Mouse (Mus musculus) heart, postnatal 0 days (tissue): ENCODE results near the gene Nptn. TPM values are rescaled to one million over a fixed set of nuclear protein-coding genes. Genes with fewer than 3 reads are reported as not detected.

Experiments
- ATAC-seq: fragments of 200-750 bp; cut with Nextera tagmentation; 2 replicates; pipeline ENCODE4 v1.8.0; 2017; ENCODE audit warnings: low read depth, moderate number of reproducible peaks, moderate library complexity; ENCODE audit not compliant: insufficient read depth
- DNase-seq: peaks from one replicate; pipeline ENCODE4 v3.0.0-alpha.2; 2016; ENCODE audit warnings: low spot score
- H3K27ac ChIP-seq: fragments of 300-500 bp; sonication (generic); 2 replicates; pipeline ENCODE4 v1.5.1; 2014; ENCODE audit warnings: low read depth, mild to moderate bottlenecking
- H3K27me3 ChIP-seq: fragments of 300-500 bp; sonication (generic); 2 replicates; pipeline ENCODE4 v1.6.1; 2014; ENCODE audit warnings: low read length, mixed read lengths; ENCODE audit not compliant: control insufficient read depth, insufficient read depth
- H3K36me3 ChIP-seq: fragments of 300-500 bp; sonication (generic); replicated peaks from 2 replicates; pipeline ENCODE4 v1.6.1; 2014; ENCODE audit warnings: low read length, mixed read lengths; ENCODE audit not compliant: control insufficient read depth, insufficient read depth
- H3K4me1 ChIP-seq: fragments of 300-500 bp; sonication (generic); 2 replicates; pipeline ENCODE4 v1.6.1; 2014; ENCODE audit warnings: antibody characterized with exemption; ENCODE audit not compliant: control insufficient read depth, insufficient read depth
- H3K4me2 ChIP-seq: fragments of 300-500 bp; sonication (generic); 2 replicates; pipeline ENCODE4 v1.6.1; 2014; ENCODE audit warnings: low read depth, mild to moderate bottlenecking, low read length, moderate library complexity
- H3K4me3 ChIP-seq: fragments of 300-500 bp; sonication (generic); 2 replicates; pipeline ENCODE4 v1.5.1; 2014; ENCODE audit warnings: low read depth, low read length
- H3K9ac ChIP-seq: fragments of 300-500 bp; sonication (generic); replicated peaks from 2 replicates; pipeline ENCODE4 v1.6.1; 2014; ENCODE audit warnings: low read depth, low read length, mixed read lengths
- H3K9me3 ChIP-seq: fragments of 300-500 bp; sonication (generic); replicated peaks from 2 replicates; pipeline ENCODE4 v1.6.1; 2016; ENCODE audit warnings: low read length; ENCODE audit not compliant: control insufficient read depth
- CTCF ChIP-seq: IDR thresholded peaks from 2 replicates; pipeline ENCODE4 v1.5.1; 2016; ENCODE audit warnings: antibody characterized with exemption, control low read depth, low read depth
- EP300 ChIP-seq: IDR thresholded peaks from 2 replicates; pipeline ENCODE4 v1.6.1; 2016; ENCODE audit warnings: antibody characterized with exemption, low read depth
- WGBS: fragments of 180-500 bp; shearing (Covaris S2); extraction: QIAGEN DNeasy Blood & Tissue Kit; methylation state at CpG from one replicate; pipeline ENCODE4 v1.1.7; 2014; 5-methylcytosine and 5-hydroxymethylcytosine counted together
- polyA plus RNA-seq: library from polyadenylated mRNA; unstranded; fragments of >200 nt; fragmentation: Nextera tagmentation; extraction: Ambion mirVana; gene quantifications from 2 replicates; pipeline ENCODE4 v1.2.1, GENCODE M21; 2015
- total RNA-seq: library from RNA; depleted of rRNA; stranded (reverse); fragments of >200 nt; gene quantifications from 2 replicates; pipeline ENCODE4 v1.2.3, GENCODE M21; 2014; ENCODE audit warnings: low replicate concordance

Gene Nptn
- total and polyA plus RNA-seq, 2 experiments from 2014 or later = 101 to 402 TPM

DNA sequence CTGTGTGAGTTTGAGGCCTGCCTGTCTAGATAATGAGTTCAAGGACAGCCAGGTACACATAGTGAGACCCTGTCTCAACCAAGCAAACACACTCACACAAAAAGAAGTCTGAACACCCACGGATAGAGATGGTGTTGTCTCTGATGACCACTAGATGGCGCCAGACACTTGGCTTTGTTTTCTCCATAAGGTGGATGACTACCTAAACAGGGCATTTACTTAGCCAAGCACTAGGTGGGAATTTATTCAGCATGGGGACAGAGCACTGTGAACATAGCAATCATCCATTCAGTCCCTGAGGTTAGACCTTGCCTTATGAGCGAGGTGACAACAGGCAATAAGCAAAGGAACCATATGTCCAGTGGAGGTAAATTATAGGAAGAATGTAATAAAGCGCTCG is 42.2 kb upstream of the Nptn start:
- H3K27me3 ChIP-seq = no peaks in the 10 kb centered on the region
- no peak overlapping the region for H3K9ac ChIP-seq
- H3K9me3 ChIP-seq = no peaks in the 10 kb centered on the region
- TF ChIP-seq EP300 (no peak), CTCF (peak; percentile 97)
- DNase-seq (peak; percentile 78), ATAC-seq (0 out of 2 replicates have a peak, but pooled peaks have one; percentile 27)
- H3K4me3 ChIP-seq = no peak overlapping the region
- peaks cover 10% of the 10 kb centered on the region; the same call in 1 of the 2 replicates for H3K4me1 ChIP-seq
- no peak overlapping the region for H3K4me2 ChIP-seq
- no peak overlapping the region for H3K27ac ChIP-seq
- H3K36me3 ChIP-seq = peaks cover 20% of the 10 kb centered on the region
- 49% methylated on average over 5 of the region's 5 CpGs for WGBS

DNA sequence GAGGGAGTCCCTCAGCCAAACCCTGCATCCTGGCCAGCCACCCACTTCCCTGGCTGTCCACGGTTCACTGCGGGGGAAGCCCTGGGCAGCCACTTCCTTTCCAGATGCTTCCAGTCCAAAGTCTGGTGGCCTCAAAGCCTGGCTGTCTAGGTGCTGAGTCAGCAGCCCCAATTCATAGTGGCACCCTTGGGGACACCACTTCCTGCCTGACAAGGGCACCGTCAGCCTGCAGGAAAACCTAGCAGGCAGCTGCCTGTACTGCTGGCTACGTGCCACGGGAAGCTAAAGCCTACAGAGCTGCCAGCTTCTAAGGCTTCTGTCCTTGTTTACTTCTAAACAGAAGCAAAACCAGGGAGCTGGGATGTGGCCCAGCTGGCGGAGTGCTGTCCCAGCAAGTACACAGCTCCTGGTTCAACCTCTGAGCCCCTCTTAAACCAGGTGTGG is 40.1 kb upstream of the Nptn start:
- Histone ChIP-seq H3K4me1 (peaks cover 10% of the 10 kb centered on the region; the same call in 1 of the 2 replicates), H3K4me3 (no peak overlapping the region), H3K27me3 (no peaks in the 10 kb centered on the region), H3K9ac (no peak overlapping the region), H3K4me2 (no peak overlapping the region), H3K36me3 (peaks cover 13% of the 10 kb centered on the region), H3K9me3 (no peaks in the 10 kb centered on the region), H3K27ac (peak overlapping the region; percentile 81)
- ATAC-seq = peak; percentile 80
- peak; percentile 88 for DNase-seq
- TF ChIP-seq CTCF = no peak
- peak; percentile 89; the same call in 1 of the 2 replicates for TF ChIP-seq EP300
- 10% methylated on average over 6 of the region's 6 CpGs for WGBS

DNA sequence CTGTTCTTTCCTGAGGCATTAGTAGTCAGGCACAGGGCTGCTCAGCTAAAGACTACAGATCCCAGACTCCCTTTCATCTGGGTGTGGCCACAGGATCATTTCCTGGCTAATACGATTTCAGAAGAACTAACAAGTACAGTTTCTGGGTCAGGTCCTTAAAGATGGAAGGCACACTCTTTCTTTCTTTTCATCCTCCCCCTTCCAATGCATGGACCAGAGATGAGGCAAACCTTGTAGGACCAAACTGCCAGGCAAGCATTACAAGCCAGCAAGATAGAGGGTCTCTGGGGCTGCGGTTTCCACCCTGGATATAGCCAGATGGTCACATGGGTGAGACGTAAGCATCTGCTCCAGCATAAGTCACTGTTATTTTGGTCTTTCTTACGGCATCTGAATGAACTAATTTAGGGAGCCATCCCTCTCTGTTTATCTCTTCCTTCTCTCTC is 37.1 kb upstream of the Nptn start:
- peak; percentile 58 for ATAC-seq
- H3K9me3 ChIP-seq = no peaks in the 10 kb centered on the region
- peak overlapping the region; percentile 18 for H3K4me3 ChIP-seq
- H3K4me1 ChIP-seq = peaks cover 10% of the 10 kb centered on the region; the same call in 1 of the 2 replicates
- H3K9ac ChIP-seq = no peak overlapping the region
- H3K36me3 ChIP-seq = no peaks in the 10 kb centered on the region
- H3K4me2 ChIP-seq = peak overlapping the region; percentile 27
- DNase-seq = peak; percentile 51
- WGBS = 26% methylated on average over 4 of the region's 4 CpGs
- TF ChIP-seq CTCF (no peak), EP300 (no peak)
- peak overlapping the region; percentile 11; the same call in 1 of the 2 replicates for H3K27ac ChIP-seq
- H3K27me3 ChIP-seq = no peaks in the 10 kb centered on the region

DNA sequence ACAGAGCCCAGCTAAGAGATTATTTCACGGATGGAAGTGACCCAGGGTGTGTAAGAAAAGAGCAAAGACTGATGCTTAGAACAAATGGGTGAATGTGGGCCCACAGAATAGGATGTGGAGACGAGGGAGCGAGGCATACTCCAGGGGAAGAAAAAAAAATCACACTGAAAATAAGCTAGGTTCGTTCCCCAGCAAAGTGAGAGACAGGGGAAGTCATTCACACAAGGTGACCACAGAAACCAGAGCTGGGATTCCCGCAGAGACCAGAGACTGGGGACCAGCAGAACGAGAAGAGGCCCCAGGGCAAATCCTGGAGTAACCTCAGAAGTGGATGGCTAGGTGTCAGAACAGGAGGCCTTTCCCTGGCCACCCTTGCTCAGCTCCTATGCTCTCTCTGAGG is 36.6 kb upstream of the Nptn start:
- no peaks in the 10 kb centered on the region for H3K27me3 ChIP-seq
- H3K9ac ChIP-seq = no peak overlapping the region

DNA sequence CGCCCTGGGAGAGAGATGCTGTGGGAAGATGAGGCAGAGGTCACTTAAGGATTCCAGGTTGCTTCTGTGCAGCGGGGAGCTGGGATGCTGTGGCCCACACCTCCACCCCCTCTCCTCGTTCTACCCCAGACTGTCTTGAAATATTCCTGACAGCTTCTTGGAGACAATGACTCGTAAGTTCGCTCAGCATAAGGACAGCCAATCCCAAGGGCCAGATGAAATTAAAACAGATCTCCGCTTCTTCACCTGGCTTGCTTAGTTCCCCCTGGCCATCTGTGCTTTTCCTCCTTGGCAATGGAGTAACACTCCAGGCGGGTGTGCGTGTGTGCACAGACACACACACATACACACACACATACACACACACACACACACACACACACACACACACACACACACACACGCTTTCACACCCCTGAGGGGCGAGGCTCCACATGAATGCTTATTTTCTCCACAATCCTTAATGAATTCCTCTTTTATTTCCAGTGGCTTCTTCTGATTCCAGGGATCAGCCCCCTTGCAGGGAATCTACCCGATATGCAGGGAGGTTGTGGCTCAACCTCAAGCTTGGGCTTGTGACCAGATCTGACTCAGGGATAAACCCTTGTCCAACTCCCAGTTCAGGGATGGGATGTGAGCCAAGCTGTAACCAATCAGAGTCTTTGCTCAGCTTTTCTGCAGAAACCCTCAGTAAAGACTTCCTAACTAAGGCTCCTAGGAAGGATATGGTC is 35.2 kb upstream of the Nptn start:
- Histone ChIP-seq H3K4me3 (no peak overlapping the region), H3K4me2 (no peak overlapping the region), H3K27ac (no peak overlapping the region), H3K36me3 (no peaks in the 10 kb centered on the region), H3K9ac (no peak overlapping the region), H3K4me1 (peaks cover 4% of the 10 kb centered on the region; the same call in 1 of the 2 replicates), H3K27me3 (no peaks in the 10 kb centered on the region), H3K9me3 (no peaks in the 10 kb centered on the region)
- WGBS = 84% methylated on average over 11 of the region's 11 CpGs
- no peak for TF ChIP-seq CTCF
- no peak for TF ChIP-seq EP300
- DNase-seq (no peak), ATAC-seq (no peak)

More for the DNA sequence above, 36.6 kb upstream of the Nptn start:
- H3K4me3 ChIP-seq = no peak overlapping the region
- 66% methylated on average over 6 of the region's 6 CpGs for WGBS
- no peaks in the 10 kb centered on the region for H3K9me3 ChIP-seq
- H3K4me2 ChIP-seq = peak overlapping the region; percentile 27; the same call in 1 of the 2 replicates
- TF ChIP-seq CTCF (no peak), EP300 (no peak)
- peaks cover 10% of the 10 kb centered on the region; the same call in 1 of the 2 replicates for H3K4me1 ChIP-seq
- H3K27ac ChIP-seq = peak overlapping the region; percentile 11; the same call in 1 of the 2 replicates
- DNase-seq (no peak), ATAC-seq (no peak)
- H3K36me3 ChIP-seq = no peaks in the 10 kb centered on the region
